Mouse (Mus musculus): ENCODE measurements at regions not wholly inside any gene's neighbourhood (a gene's known extent, or its start where the extent isn't known, plus 50 kb on each side); places are given as distances from the start of the nearest gene placed in this dataset.
A peak's percentile ranks its signal among the peaks of the same experiment; 100 is the strongest.
"Not testable (repeated sequence)": the region's sequence is repeated elsewhere in the genome, so short reads cannot be mapped to it uniquely, and the experiment has no call there.

- no peak for DNase-seq (ENCODE audit: extremely low spot score in 1 of 2, low spot score in 1 of 2)
Observed at GRCm38 (mm10) chr11:24925135-24925534, 847.3 kb downstream of the Bcl11a start.

GRCm38 (mm10) chr11:24943646-24944045, 865.8 kb downstream of the Bcl11a start:
- DNase-seq (ENCODE audit: extremely low spot score in 1 of 2, low spot score in 1 of 2): no peak

GRCm38 (mm10) chr11:24951161-24951560, 873.3 kb downstream of the Bcl11a start:
- no peak for DNase-seq (ENCODE audit: extremely low spot score in 1 of 2, low spot score in 1 of 2)

GRCm38 (mm10) chr11:24972359-24972758, 894.5 kb downstream of the Bcl11a start:
- no peak for DNase-seq (ENCODE audit: extremely low spot score in 1 of 2, low spot score in 1 of 2)

GRCm38 (mm10) chr11:24980193-24980665, 902.4 kb downstream of the Bcl11a start:
- DNase-seq (ENCODE audit: extremely low spot score in 1 of 2, low spot score in 1 of 2): no peak

- DNase-seq (ENCODE audit: extremely low spot score in 1 of 2, low spot score in 1 of 2): no peak
Observed at GRCm38 (mm10) chr11:24983060-24983629, 905.3 kb downstream of the Bcl11a start.

GRCm38 (mm10) chr11:25005491-25005890, 927.6 kb downstream of the Bcl11a start:
- no peak for DNase-seq (ENCODE audit: extremely low spot score in 1 of 2, low spot score in 1 of 2)

- DNase-seq (ENCODE audit: extremely low spot score in 1 of 2, low spot score in 1 of 2): no peak
Observed at GRCm38 (mm10) chr11:25026786-25027185, 948.9 kb downstream of the Bcl11a start.

- DNase-seq (ENCODE audit: extremely low spot score in 1 of 2, low spot score in 1 of 2): peak in 1 of 2 experiments; percentile 20
Observed at GRCm38 (mm10) chr11:25040983-25041382, 963.1 kb downstream of the Bcl11a start.

- DNase-seq (ENCODE audit: extremely low spot score in 1 of 2, low spot score in 1 of 2): no peak
Observed at GRCm38 (mm10) chr11:25042763-25043162, 964.9 kb downstream of the Bcl11a start.

GRCm38 (mm10) chr11:25045339-25045738, 967.5 kb downstream of the Bcl11a start:
- no peak for DNase-seq (ENCODE audit: extremely low spot score in 1 of 2, low spot score in 1 of 2)

- DNase-seq (ENCODE audit: extremely low spot score in 1 of 2, low spot score in 1 of 2): no peak
Observed at GRCm38 (mm10) chr11:25045977-25046376, 968.1 kb downstream of the Bcl11a start.

GRCm38 (mm10) chr11:25055698-25056097, 977.8 kb downstream of the Bcl11a start:
- no peak for DNase-seq (ENCODE audit: extremely low spot score in 1 of 2, low spot score in 1 of 2)

- DNase-seq (ENCODE audit: extremely low spot score in 1 of 2, low spot score in 1 of 2): no peak
Observed at GRCm38 (mm10) chr11:25057093-25057521, 979.3 kb downstream of the Bcl11a start.

GRCm38 (mm10) chr11:25057543-25057942, 979.7 kb downstream of the Bcl11a start:
- no peak for DNase-seq (ENCODE audit: extremely low spot score in 1 of 2, low spot score in 1 of 2)

- DNase-seq (ENCODE audit: extremely low spot score in 1 of 2, low spot score in 1 of 2): no peak
Observed at GRCm38 (mm10) chr11:25063042-25063441, 985.2 kb downstream of the Bcl11a start.

GRCm38 (mm10) chr11:25063978-25064377, 986.1 kb downstream of the Bcl11a start:
- no peak for DNase-seq (ENCODE audit: extremely low spot score in 1 of 2, low spot score in 1 of 2)

- DNase-seq (ENCODE audit: extremely low spot score in 1 of 2, low spot score in 1 of 2): not testable (repeated sequence)
Observed at GRCm38 (mm10) chr11:25099976-25100375, 1022.1 kb downstream of the Bcl11a start.

GRCm38 (mm10) chr11:25104432-25104831, 1026.6 kb downstream of the Bcl11a start:
- DNase-seq (ENCODE audit: extremely low spot score in 1 of 2, low spot score in 1 of 2): no peak

- DNase-seq (ENCODE audit: extremely low spot score in 1 of 2, low spot score in 1 of 2): no peak
Observed at GRCm38 (mm10) chr11:25124458-25124857, 1046.6 kb downstream of the Bcl11a start.

GRCm38 (mm10) chr11:25142226-25142625, 1064.4 kb downstream of the Bcl11a start:
- no peak for DNase-seq (ENCODE audit: extremely low spot score in 1 of 2, low spot score in 1 of 2)

- no peak for DNase-seq (ENCODE audit: extremely low spot score in 1 of 2, low spot score in 1 of 2)
Observed at GRCm38 (mm10) chr11:25142833-25143232, 1065.0 kb downstream of the Bcl11a start.

- no peak for DNase-seq (ENCODE audit: extremely low spot score in 1 of 2, low spot score in 1 of 2)
Observed at GRCm38 (mm10) chr11:25147287-25147686, 1063.3 kb downstream of the 5730522E02Rik start.

All from layer of hippocampus, postnatal 25 days (tissue).